Mouse (Mus musculus) midbrain, embryonic 14.5 days (tissue): ENCODE data around the gene Apol7c. TPM values are rescaled to one million over a fixed set of nuclear protein-coding genes. Genes with fewer than 3 reads are reported as not detected.
"Not testable (repeated sequence)": the region's sequence is repeated elsewhere in the genome, so short reads cannot be mapped to it uniquely, and the experiment has no call there.

Experiments
- ATAC-seq: fragments of 200-750 bp; cut with Nextera tagmentation; 2 replicates; pipeline ENCODE4 v1.8.0; 2017; ENCODE audit warnings: moderate number of reproducible peaks, moderate library complexity; ENCODE audit not compliant: low FRiP score, low TSS enrichment
- DNase-seq: peaks from one replicate; pipeline ENCODE4 v3.0.0-alpha.2; 2015
- H3K27ac ChIP-seq: fragments of 300-500 bp; sonication (generic); replicated peaks from 2 replicates; pipeline ENCODE4 v1.5.1; 2014; ENCODE audit warnings: mild to moderate bottlenecking, low read depth, low read length, moderate library complexity
- H3K27me3 ChIP-seq: fragments of 300-500 bp; sonication (generic); 2 replicates; pipeline ENCODE4 v1.6.1; 2014; ENCODE audit warnings: low read length, control low read depth, mixed read lengths; ENCODE audit not compliant: control insufficient read depth, insufficient read depth
- H3K36me3 ChIP-seq: fragments of 300-500 bp; sonication (generic); 2 replicates; pipeline ENCODE4 v1.6.1; 2014; ENCODE audit warnings: low read length, control low read depth; ENCODE audit not compliant: control insufficient read depth, insufficient read depth
- H3K4me1 ChIP-seq: fragments of 300-500 bp; sonication (generic); 2 replicates; pipeline ENCODE4 v1.6.1; 2014; ENCODE audit warnings: mild to moderate bottlenecking, antibody characterized with exemption, low read length, control low read depth; ENCODE audit not compliant: control insufficient read depth, insufficient read depth
- H3K4me2 ChIP-seq: fragments of 300-500 bp; sonication (generic); 2 replicates; pipeline ENCODE4 v1.6.1; 2014; ENCODE audit warnings: mild to moderate bottlenecking, low read length, moderate library complexity
- H3K4me3 ChIP-seq: fragments of 300-500 bp; sonication (generic); replicated peaks from 2 replicates; pipeline ENCODE4 v1.5.1; 2014; ENCODE audit warnings: low read depth, low read length
- H3K9ac ChIP-seq: fragments of 300-500 bp; sonication (generic); replicated peaks from 2 replicates; pipeline ENCODE4 v1.6.1; 2014; ENCODE audit warnings: mild to moderate bottlenecking, low read length, moderate library complexity
- H3K9me3 ChIP-seq: fragments of 300-500 bp; sonication (generic); 2 replicates; pipeline ENCODE4 v1.6.1; 2016; ENCODE audit warnings: low read length, control low read depth, mixed read lengths; ENCODE audit not compliant: control insufficient read depth
- WGBS: fragments of 180-500 bp; shearing (Covaris S2); extraction: QIAGEN DNeasy Blood & Tissue Kit; methylation state at CpG from one replicate; pipeline ENCODE4 v1.1.7; 2014; 5-methylcytosine and 5-hydroxymethylcytosine counted together
- polyA plus RNA-seq: library from polyadenylated mRNA; unstranded; fragments of >200 nt; fragmentation: Nextera tagmentation; extraction: Ambion mirVana; gene quantifications from 2 replicates; pipeline ENCODE4 v1.2.1, GENCODE M21; 2014

Apol7c gene
- polyA plus RNA-seq = not detected in 2 replicates

- no peak for DNase-seq
- ATAC-seq = no peak
- H3K27me3 ChIP-seq = no peaks in the 10 kb centered on the region
- H3K4me1 ChIP-seq = no peaks in the 10 kb centered on the region
- H3K27ac ChIP-seq = no peak within 1 kb of the TSS
- H3K4me3 ChIP-seq = no peak within 1 kb of the TSS
- H3K9me3 ChIP-seq = no peaks in the 10 kb centered on the region
- no peak within 1 kb of the TSS for H3K4me2 ChIP-seq
- H3K36me3 ChIP-seq = no peaks in the 10 kb centered on the region
- no peak within 1 kb of the TSS for H3K9ac ChIP-seq
These were observed at the start of gene Apol7c for GRCm38 (mm10) chr15:77533216-77533615. Apol7c (minus strand) TSS chr15:77533316.

GRCm38 (mm10) chr15:77581681-77582080 is 48.6 kb upstream of the Apol7c start:
- H3K27me3 ChIP-seq = no peaks in the 10 kb centered on the region
- no peak overlapping the region for H3K4me3 ChIP-seq
- H3K4me1 ChIP-seq = no peaks in the 10 kb centered on the region
- ATAC-seq (no peak), DNase-seq (peak; percentile 18)
- no peak overlapping the region for H3K4me2 ChIP-seq
- no peaks in the 10 kb centered on the region for H3K36me3 ChIP-seq
- H3K9ac ChIP-seq = no peak overlapping the region
- no peak overlapping the region for H3K27ac ChIP-seq
- no peaks in the 10 kb centered on the region for H3K9me3 ChIP-seq
- 36% methylated on average over 1 of the region's 1 CpGs for WGBS

- H3K9me3 ChIP-seq = no peaks in the 10 kb centered on the region
- no peak for DNase-seq
These were observed 46.2 kb upstream of the Apol7c start for GRCm38 (mm10) chr15:77579311-77579710.

GRCm38 (mm10) chr15:77578801-77579200 is 45.7 kb upstream of the Apol7c start:
- WGBS = 90% methylated on average over 2 of the region's 2 CpGs
- Histone ChIP-seq H3K4me3 (no peak overlapping the region), H3K9ac (no peak overlapping the region), H3K27ac (no peak overlapping the region), H3K36me3 (no peaks in the 10 kb centered on the region), H3K9me3 (no peaks in the 10 kb centered on the region), H3K4me1 (no peaks in the 10 kb centered on the region), H3K4me2 (no peak overlapping the region), H3K27me3 (no peaks in the 10 kb centered on the region)
- ATAC-seq (no peak), DNase-seq (no peak)

More at GRCm38 (mm10) chr15:77579311-77579710, 46.2 kb upstream of the Apol7c start:
- Histone ChIP-seq H3K27ac (no peak overlapping the region), H3K9ac (no peak overlapping the region), H3K27me3 (no peaks in the 10 kb centered on the region), H3K4me1 (no peaks in the 10 kb centered on the region), H3K4me3 (no peak overlapping the region), H3K4me2 (no peak overlapping the region), H3K36me3 (no peaks in the 10 kb centered on the region)
- 93% methylated on average over 4 of the region's 4 CpGs for WGBS
- no peak for ATAC-seq

- Histone ChIP-seq H3K4me1 (no peaks in the 10 kb centered on the region), H3K4me2 (no peak overlapping the region), H3K9me3 (no peaks in the 10 kb centered on the region), H3K27ac (no peak overlapping the region), H3K4me3 (no peak overlapping the region), H3K9ac (no peak overlapping the region), H3K27me3 (no peaks in the 10 kb centered on the region), H3K36me3 (no peaks in the 10 kb centered on the region)
- no peak for DNase-seq
- ATAC-seq = no peak
These were observed 30.1 kb upstream of the Apol7c start for GRCm38 (mm10) chr15:77563219-77563618.

GRCm38 (mm10) chr15:77561792-77562191 is 28.7 kb upstream of the Apol7c start, which contains the start of gene 1700025B11Rik:
1700025B11Rik (minus strand) TSS chr15:77561892.
- Histone ChIP-seq H3K4me3 (no peak within 1 kb of the TSS), H3K27me3 (no peaks in the 10 kb centered on the region), H3K9ac (no peak within 1 kb of the TSS), H3K4me1 (no peaks in the 10 kb centered on the region), H3K4me2 (no peak within 1 kb of the TSS), H3K36me3 (no peaks in the 10 kb centered on the region), H3K27ac (no peak within 1 kb of the TSS), H3K9me3 (no peaks in the 10 kb centered on the region)
- DNase-seq = no peak
- no peak for ATAC-seq

- ATAC-seq, H3K9me3 ChIP-seq, H3K27me3 ChIP-seq, H3K9ac ChIP-seq, H3K4me2 ChIP-seq, H3K4me1 ChIP-seq, H3K4me3 ChIP-seq, H3K36me3 ChIP-seq, H3K27ac ChIP-seq, DNase-seq: not testable (repeated sequence)
- 41% methylated on average over 1 of the region's 1 CpGs for WGBS
These were observed 6.1 kb upstream of the Apol7c start for GRCm38 (mm10) chr15:77539221-77539620.

- not testable (repeated sequence) for H3K27me3 ChIP-seq
These were observed 9.8 kb downstream of the Apol7c start for GRCm38 (mm10) chr15:77523186-77523843.

GRCm38 (mm10) chr15:77520596-77520995 is 12.5 kb downstream of the Apol7c start:
- not testable (repeated sequence) for H3K4me3 ChIP-seq, H3K4me1 ChIP-seq, H3K4me2 ChIP-seq, H3K36me3 ChIP-seq, H3K27ac ChIP-seq, H3K9me3 ChIP-seq, DNase-seq, ATAC-seq, H3K9ac ChIP-seq, H3K27me3 ChIP-seq
- 75% methylated on average over 4 of the region's 4 CpGs for WGBS

More at GRCm38 (mm10) chr15:77523186-77523843, 9.8 kb downstream of the Apol7c start:
- H3K27ac ChIP-seq, H3K36me3 ChIP-seq, H3K4me3 ChIP-seq, H3K9ac ChIP-seq, H3K9me3 ChIP-seq, H3K4me2 ChIP-seq, ATAC-seq, H3K4me1 ChIP-seq: not testable (repeated sequence)
- peak; percentile 61 for DNase-seq
- WGBS = 16% methylated on average over 6 of the region's 6 CpGs
